Mouse (Mus musculus) liver, postnatal 0 days (tissue): Measurements from ENCODE around the gene Sgce. TPM values are rescaled to one million over a fixed set of nuclear protein-coding genes. Genes with fewer than 3 reads are reported as not detected.

Source experiments
- ATAC-seq: fragments of 200-750 bp; cut with Nextera tagmentation; 2 replicates; pipeline ENCODE4 v1.8.0; 2017; ENCODE audit warnings: mild to moderate bottlenecking, moderate library complexity
- DNase-seq: peaks from one replicate; pipeline ENCODE4 v3.0.0-alpha.2; 2016
- H3K27ac ChIP-seq: fragments of 300-500 bp; sonication (generic); 2 replicates; pipeline ENCODE4 v1.5.1; 2014; ENCODE audit warnings: antibody characterized with exemption, moderate library complexity, mild to moderate bottlenecking, low read depth
- H3K27me3 ChIP-seq: fragments of 300-500 bp; sonication (generic); 2 replicates; pipeline ENCODE4 v1.6.1; 2014; ENCODE audit warnings: low read length, control low read depth, mixed read lengths; ENCODE audit not compliant: insufficient read depth
- H3K36me3 ChIP-seq: fragments of 300-500 bp; sonication (generic); replicated peaks from 2 replicates; pipeline ENCODE4 v1.6.1; 2014; ENCODE audit warnings: mild to moderate bottlenecking, control low read depth, low read length, moderate library complexity, mixed read lengths; ENCODE audit not compliant: insufficient read depth
- H3K4me1 ChIP-seq: fragments of 300-500 bp; sonication (generic); 2 replicates; pipeline ENCODE4 v1.6.1; 2014; ENCODE audit warnings: antibody characterized with exemption, mild to moderate bottlenecking, control low read depth; ENCODE audit not compliant: insufficient read depth
- H3K4me2 ChIP-seq: fragments of 300-500 bp; sonication (generic); 2 replicates; pipeline ENCODE4 v1.6.1; 2014; ENCODE audit warnings: low read depth, mild to moderate bottlenecking, low read length, moderate library complexity, mixed read lengths
- H3K4me3 ChIP-seq: fragments of 300-500 bp; sonication (generic); 2 replicates; pipeline ENCODE4 v1.5.1; 2014; ENCODE audit warnings: low read depth, low read length
- H3K9ac ChIP-seq: fragments of 300-500 bp; sonication (generic); replicated peaks from 2 replicates; pipeline ENCODE4 v1.6.1; 2014; ENCODE audit warnings: mild to moderate bottlenecking, moderate library complexity
- H3K9me3 ChIP-seq: fragments of 300-500 bp; sonication (generic); 2 replicates; pipeline ENCODE4 v1.6.1; 2016; ENCODE audit warnings: mild to moderate bottlenecking, control low read depth, low read length, mixed read lengths
- CTCF ChIP-seq: sonication (generic); IDR thresholded peaks from 2 replicates; pipeline ENCODE4 v1.5.1; 2016; ENCODE audit warnings: antibody characterized with exemption, low read depth
- EP300 ChIP-seq: IDR thresholded peaks from 2 replicates; pipeline ENCODE4 v1.6.1; 2016; ENCODE audit warnings: antibody characterized with exemption, low read depth, mild to moderate bottlenecking
- WGBS: fragments of 180-500 bp; shearing (Covaris S2); extraction: QIAGEN DNeasy Blood & Tissue Kit; methylation state at CpG from one replicate; pipeline ENCODE4 v1.1.7; 2014; ENCODE audit not compliant: insufficient replicate concordance; 5-methylcytosine and 5-hydroxymethylcytosine counted together
- polyA plus RNA-seq: library from polyadenylated mRNA; unstranded; fragments of >200 nt; fragmentation: Nextera tagmentation; extraction: Ambion mirVana; gene quantifications from 2 replicates; pipeline ENCODE4 v1.2.1, GENCODE M21; 2015

Sgce gene
- polyA plus RNA-seq, 1 experiment from 2014 or later: 30.1 TPM

- Histone ChIP-seq H3K4me1 (no peaks in the 10 kb centered on the region), H3K27me3 (no peaks in the 10 kb centered on the region), H3K9ac (no peak overlapping the region), H3K36me3 (peaks cover 14% of the 10 kb centered on the region), H3K4me3 (no peak overlapping the region), H3K27ac (no peak overlapping the region), H3K4me2 (no peak overlapping the region), H3K9me3 (no peaks in the 10 kb centered on the region)
- 54% methylated on average over 1 of the region's 1 CpGs for WGBS
- ATAC-seq: no peak
- no peak for DNase-seq
- TF ChIP-seq EP300 (no peak), CTCF (no peak)
Observed at GRCm38 (mm10) chr6:4634804-4635203, 112.2 kb downstream of the Sgce start.

GRCm38 (mm10) chr6:4633189-4633588, 113.8 kb downstream of the Sgce start:
- Histone ChIP-seq H3K36me3 (peaks cover 9% of the 10 kb centered on the region; the same call in 1 of the 2 replicates), H3K9ac (no peak overlapping the region), H3K4me3 (no peak overlapping the region), H3K4me2 (no peak overlapping the region), H3K4me1 (no peaks in the 10 kb centered on the region), H3K27ac (no peak overlapping the region), H3K27me3 (no peaks in the 10 kb centered on the region), H3K9me3 (no peaks in the 10 kb centered on the region)
- ATAC-seq (no peak), DNase-seq (no peak)
- 89% methylated on average over 4 of the region's 4 CpGs for WGBS
- TF ChIP-seq CTCF (no peak), EP300 (no peak)

DNA sequence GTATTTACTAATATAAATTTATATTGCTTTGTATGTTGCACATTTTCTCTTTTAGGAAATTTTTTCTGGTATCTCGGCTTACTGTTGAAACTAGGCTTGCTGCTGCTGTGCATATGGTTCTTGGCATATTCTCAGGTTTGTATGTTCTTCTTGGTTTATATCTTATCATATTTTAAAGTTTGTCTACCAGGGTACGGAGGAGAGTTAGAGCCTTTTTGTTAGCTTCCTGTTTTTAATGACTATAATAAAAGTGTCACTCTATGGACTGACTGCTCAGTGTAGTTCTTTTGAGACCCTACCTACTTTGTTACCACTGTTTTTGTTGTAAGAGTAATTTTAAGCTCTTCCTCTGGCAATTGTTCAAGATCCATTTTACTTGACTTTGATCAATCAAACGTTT, 115.5 kb downstream of the Sgce start:
- Histone ChIP-seq H3K27ac (no peak overlapping the region), H3K9ac (no peak overlapping the region), H3K4me1 (no peaks in the 10 kb centered on the region), H3K4me3 (no peak overlapping the region), H3K9me3 (no peaks in the 10 kb centered on the region), H3K27me3 (no peaks in the 10 kb centered on the region), H3K36me3 (0 out of 2 replicates have a peak, but pooled peaks cover 4% of the 10 kb centered on the region), H3K4me2 (no peak overlapping the region)
- WGBS: 64% methylated on average over 3 of the region's 3 CpGs
- no peak for TF ChIP-seq CTCF
- no peak for TF ChIP-seq EP300
- no peak for DNase-seq
- no peak for ATAC-seq

Other genes starting within 250 kb of the Sgce start
- gene Col1a2, start 242.4 kb downstream of the Sgce start, polyA plus RNA-seq: 21.9 and 24.8 TPM in 2 replicates
- 8.0 and 8.5 TPM in 2 replicates for gene Casd1, start 146.4 kb downstream of the Sgce start, polyA plus RNA-seq
- gene Peg10, start 99 bp upstream of the Sgce start, polyA plus RNA-seq: 1.1 and 1.2 TPM in 2 replicates
- 2.4 and 2.5 TPM in 2 replicates for gene Ppp1r9a, start 155.7 kb upstream of the Sgce start, polyA plus RNA-seq